Mouse (Mus musculus): ENCODE measurements around the gene Cmpk2. TPM values are rescaled to one million over a fixed set of nuclear protein-coding genes. Genes with fewer than 3 reads are reported as not detected.
"Not testable (repeated sequence)": the region's sequence is repeated elsewhere in the genome, so short reads cannot be mapped to it uniquely, and the experiment has no call there.

Cmpk2 gene
- polyA plus RNA-seq, 1 experiment from 2014 or later, result 8.5 TPM

- H3K27me3 ChIP-seq, result no peaks in the 10 kb centered on the region
- H3K27ac ChIP-seq, result no peak overlapping the region
- 51% methylated on average over 5 of the region's 5 CpGs for WGBS
- ATAC-seq (ENCODE audit: low FRiP score, low read depth), result no peak
- no peak overlapping the region for H3K4me3 ChIP-seq
- no peak overlapping the region for H3K9ac ChIP-seq
- H3K9me3 ChIP-seq, result no peaks in the 10 kb centered on the region
- no peaks in the 10 kb centered on the region for H3K36me3 ChIP-seq
- H3K4me2 ChIP-seq (replicated peaks), result no peak overlapping the region
- H3K4me1 ChIP-seq, result peaks cover 23% of the 10 kb centered on the region
Observed at GRCm38 (mm10) chr12:26454682-26455081, 14.3 kb upstream of the Cmpk2 start.

DNA sequence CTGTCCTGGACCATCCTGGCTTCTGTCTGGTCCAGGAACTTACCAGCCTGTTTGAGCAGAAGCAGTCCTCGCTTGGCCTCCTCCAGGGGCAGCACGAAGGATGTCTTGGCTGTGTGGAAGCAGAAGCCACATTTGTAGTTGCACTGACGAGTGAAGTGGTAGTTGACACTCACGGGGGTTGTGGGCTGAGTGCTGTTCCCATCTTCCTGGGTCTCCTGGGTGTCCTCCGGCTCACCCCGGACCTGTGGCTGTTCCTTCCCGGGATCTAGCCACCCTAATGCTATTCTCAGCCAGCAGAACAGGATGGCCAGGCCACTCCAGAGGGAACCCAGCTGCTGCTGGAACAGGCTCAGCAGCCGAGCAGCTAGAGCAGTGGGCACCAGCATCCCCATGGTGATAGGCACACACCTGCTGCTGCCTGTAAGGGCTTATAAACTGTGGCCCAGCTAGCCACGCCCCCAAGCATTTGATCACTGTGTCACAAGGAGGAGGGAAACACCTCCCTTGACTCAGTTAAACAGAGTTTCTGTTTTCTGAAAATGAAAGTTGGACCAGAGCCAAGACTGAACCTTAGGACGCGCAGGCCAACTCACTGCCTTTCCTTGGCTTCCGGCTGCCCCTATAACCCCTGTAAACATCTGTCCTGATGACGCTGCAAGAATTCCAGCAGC is 12.8 kb upstream of the Cmpk2 start, which contains the start of gene Rsad2:
Rsad2 (minus strand) TSS at position 425 of the 671 bp plus-strand sequence.
- ATAC-seq (ENCODE audit: low FRiP score, low read depth), result peak; percentile 95
- peak within 1 kb of the TSS; percentile 47 for H3K4me2 ChIP-seq (replicated peaks)
- 33% methylated on average over 13 of the region's 13 CpGs for WGBS

DNA sequence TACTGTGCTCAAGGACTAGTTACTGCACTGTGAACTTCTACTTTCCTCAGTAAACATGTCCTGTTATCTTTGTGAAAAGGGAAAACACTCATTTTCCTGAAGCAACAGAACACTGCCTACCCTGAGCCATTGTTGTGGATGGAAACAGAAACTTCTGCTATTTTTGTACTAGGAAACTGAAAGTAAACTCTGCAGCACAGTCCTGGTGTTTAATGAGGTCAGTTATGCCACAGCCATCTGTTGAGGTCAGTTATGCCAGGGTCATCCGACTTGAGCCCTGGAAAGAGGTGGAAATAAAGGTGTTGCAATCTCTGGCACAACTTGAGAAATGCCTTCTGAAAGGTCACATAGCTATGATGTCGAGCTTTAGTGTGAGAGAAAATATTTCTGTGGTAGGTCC is 8.9 kb upstream of the Cmpk2 start:
- Histone ChIP-seq H3K9ac (no peak overlapping the region), H3K4me3 (no peak overlapping the region), H3K4me1 (peaks cover 13% of the 10 kb centered on the region), H3K4me2 (replicated peaks) (no peak overlapping the region), H3K9me3 (no peaks in the 10 kb centered on the region), H3K36me3 (no peaks in the 10 kb centered on the region), H3K27ac (no peak overlapping the region), H3K27me3 (no peaks in the 10 kb centered on the region)
- WGBS, result 57% methylated on average over 2 of the region's 2 CpGs
- no peak for ATAC-seq (ENCODE audit: low FRiP score, low read depth)

More for the DNA sequence above, 12.8 kb upstream of the Cmpk2 start, which contains the start of gene Rsad2:
- H3K36me3 ChIP-seq, result no peaks in the 10 kb centered on the region
- peaks cover 22% of the 10 kb centered on the region for H3K4me1 ChIP-seq
- no peak within 1 kb of the TSS for H3K4me3 ChIP-seq
- no peaks in the 10 kb centered on the region for H3K27me3 ChIP-seq
- H3K9me3 ChIP-seq, result no peaks in the 10 kb centered on the region
- H3K27ac ChIP-seq, result no peak within 1 kb of the TSS
- 0 out of 2 replicates have a peak within 1 kb of the TSS, but pooled peaks have one; percentile 25 for H3K9ac ChIP-seq

GRCm38 (mm10) chr12:26465600-26465999 is 3.4 kb upstream of the Cmpk2 start:
- no peaks in the 10 kb centered on the region for H3K27me3 ChIP-seq
- WGBS, result 77% methylated on average over 5 of the region's 5 CpGs
- H3K4me1 ChIP-seq, result peaks cover 12% of the 10 kb centered on the region
- no peak overlapping the region for H3K4me2 ChIP-seq (replicated peaks)
- no peaks in the 10 kb centered on the region for H3K9me3 ChIP-seq
- no peak overlapping the region for H3K4me3 ChIP-seq
- no peak overlapping the region for H3K9ac ChIP-seq
- H3K36me3 ChIP-seq, result no peaks in the 10 kb centered on the region
- H3K27ac ChIP-seq, result no peak overlapping the region
- ATAC-seq (ENCODE audit: low FRiP score, low read depth), result no peak

GRCm38 (mm10) chr12:26470042-26470409 is 1.0 kb downstream of the Cmpk2 start:
- H3K27me3 ChIP-seq, result no peaks in the 10 kb centered on the region
- no peak overlapping the region for H3K27ac ChIP-seq
- H3K4me1 ChIP-seq, result peaks cover 14% of the 10 kb centered on the region
- peak overlapping the region; percentile 98 for H3K4me2 ChIP-seq (replicated peaks)
- H3K9me3 ChIP-seq, result no peaks in the 10 kb centered on the region
- no peaks in the 10 kb centered on the region; the same call in 1 of the 2 replicates for H3K36me3 ChIP-seq
- WGBS, result 36% methylated on average over 6 of the region's 6 CpGs
- peak overlapping the region; percentile 81; the same call in 1 of the 2 replicates for H3K9ac ChIP-seq
- ATAC-seq (ENCODE audit: low FRiP score, low read depth), result no peak
- peak overlapping the region; percentile 68 for H3K4me3 ChIP-seq

- 83% methylated on average over 3 of the region's 3 CpGs for WGBS
- H3K27me3 ChIP-seq, result no peaks in the 10 kb centered on the region
Observed at GRCm38 (mm10) chr12:26471376-26471775, 2.4 kb downstream of the Cmpk2 start.

GRCm38 (mm10) chr12:26472770-26473481 is 3.9 kb downstream of the Cmpk2 start:
- Histone ChIP-seq H3K4me3 (no peak overlapping the region), H3K4me2 (replicated peaks) (no peak overlapping the region), H3K27ac (no peak overlapping the region), H3K27me3 (no peaks in the 10 kb centered on the region), H3K9ac (no peak overlapping the region), H3K36me3 (peaks cover 3% of the 10 kb centered on the region; the same call in 1 of the 2 replicates), H3K9me3 (no peaks in the 10 kb centered on the region), H3K4me1 (peaks cover 14% of the 10 kb centered on the region)
- no peak for ATAC-seq (ENCODE audit: low FRiP score, low read depth)
- 88% methylated on average over 3 of the region's 3 CpGs for WGBS

More at GRCm38 (mm10) chr12:26471376-26471775, 2.4 kb downstream of the Cmpk2 start:
- H3K4me3 ChIP-seq, result no peak overlapping the region
- H3K9me3 ChIP-seq, result no peaks in the 10 kb centered on the region
- no peak overlapping the region for H3K4me2 ChIP-seq (replicated peaks)
- no peak for ATAC-seq (ENCODE audit: low FRiP score, low read depth)
- no peak overlapping the region for H3K9ac ChIP-seq
- no peaks in the 10 kb centered on the region; the same call in 1 of the 2 replicates for H3K36me3 ChIP-seq
- peaks cover 14% of the 10 kb centered on the region for H3K4me1 ChIP-seq
- no peak overlapping the region for H3K27ac ChIP-seq

GRCm38 (mm10) chr12:26473746-26474145 is 4.7 kb downstream of the Cmpk2 start:
- peaks cover 11% of the 10 kb centered on the region for H3K4me1 ChIP-seq
- H3K27me3 ChIP-seq, result no peaks in the 10 kb centered on the region
- H3K4me2 ChIP-seq (replicated peaks), result no peak overlapping the region
- H3K9ac ChIP-seq, result no peak overlapping the region
- WGBS, result 86% methylated on average over 6 of the region's 6 CpGs
- H3K4me3 ChIP-seq, result no peak overlapping the region
- no peak overlapping the region for H3K27ac ChIP-seq
- H3K9me3 ChIP-seq, result no peaks in the 10 kb centered on the region
- peaks cover 6% of the 10 kb centered on the region for H3K36me3 ChIP-seq
- no peak for ATAC-seq (ENCODE audit: low FRiP score, low read depth)

DNA sequence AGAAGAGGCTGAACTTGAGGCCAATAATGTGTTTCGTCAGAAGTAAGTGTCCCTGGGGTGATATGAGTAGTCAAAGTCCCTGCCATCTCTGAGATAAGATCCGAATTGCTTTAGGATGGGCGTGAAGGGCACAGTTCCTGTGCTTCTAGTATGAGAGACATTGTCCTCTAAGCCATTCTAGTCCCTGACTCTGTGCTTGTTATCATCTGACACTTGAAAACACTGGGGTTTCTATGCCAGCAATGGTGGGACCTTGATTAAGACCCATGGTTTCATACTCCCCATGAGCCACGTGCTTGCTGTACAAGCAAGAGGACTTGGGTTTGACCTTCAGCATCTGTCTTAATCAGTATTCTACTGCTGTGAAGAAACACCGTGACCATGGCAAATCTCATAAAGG is 8.2 kb downstream of the Cmpk2 start:
- 86% methylated on average over 5 of the region's 5 CpGs for WGBS
- no peak for ATAC-seq (ENCODE audit: low FRiP score, low read depth)

GRCm38 (mm10) chr12:26478196-26479004 is 9.4 kb downstream of the Cmpk2 start:
- WGBS, result 80% methylated on average over 18 of the region's 18 CpGs
- no peak overlapping the region for H3K27ac ChIP-seq

More for the DNA sequence above, 8.2 kb downstream of the Cmpk2 start:
- Histone ChIP-seq H3K4me1 (no peaks in the 10 kb centered on the region), H3K9me3 (no peaks in the 10 kb centered on the region), H3K27me3 (no peaks in the 10 kb centered on the region), H3K27ac (no peak overlapping the region), H3K4me2 (replicated peaks) (no peak overlapping the region), H3K36me3 (peaks cover 6% of the 10 kb centered on the region; the same call in 1 of the 2 replicates), H3K9ac (no peak overlapping the region), H3K4me3 (no peak overlapping the region)

GRCm38 (mm10) chr12:26485738-26486580 is 17.0 kb downstream of the Cmpk2 start:
- WGBS, result 90% methylated on average over 12 of the region's 12 CpGs
- not testable (repeated sequence) for H3K9me3 ChIP-seq; H3K27me3 ChIP-seq; H3K4me2 ChIP-seq (replicated peaks); ATAC-seq (ENCODE audit: low FRiP score, low read depth); H3K27ac ChIP-seq; H3K4me3 ChIP-seq; H3K36me3 ChIP-seq; H3K9ac ChIP-seq
- H3K4me1 ChIP-seq, result peaks cover 14% of the 10 kb centered on the region

More at GRCm38 (mm10) chr12:26478196-26479004, 9.4 kb downstream of the Cmpk2 start:
- Histone ChIP-seq H3K36me3 (peaks cover 6% of the 10 kb centered on the region; the same call in 1 of the 2 replicates), H3K4me3 (no peak overlapping the region), H3K9me3 (no peaks in the 10 kb centered on the region), H3K4me1 (no peaks in the 10 kb centered on the region), H3K27me3 (no peaks in the 10 kb centered on the region), H3K4me2 (replicated peaks) (no peak overlapping the region), H3K9ac (no peak overlapping the region)
- ATAC-seq (ENCODE audit: low FRiP score, low read depth), result no peak
